Mouse (Mus musculus) retina, embryonic 14.5 days (tissue): ENCODE data around the gene Col18a1.

Experiments used
- DNase-seq: peaks from one replicate; pipeline ENCODE4 v3.0.0-alpha.2; 2015; ENCODE audit warnings: low spot score

Gene Col18a1

GRCm38 (mm10) chr10:77110010-77110409, 56.3 kb downstream of the Col18a1 start:
- no peak for DNase-seq

- DNase-seq = no peak
Measured at GRCm38 (mm10) chr10:77108106-77108505, 58.2 kb downstream of the Col18a1 start.

GRCm38 (mm10) chr10:77104327-77104726, 62.0 kb downstream of the Col18a1 start:
- DNase-seq = no peak

- no peak for DNase-seq
Measured at GRCm38 (mm10) chr10:77103689-77104088, 62.7 kb downstream of the Col18a1 start.

GRCm38 (mm10) chr10:77099777-77100176, 66.6 kb downstream of the Col18a1 start:
- DNase-seq = no peak

GRCm38 (mm10) chr10:77098619-77099018, 67.7 kb downstream of the Col18a1 start:
- DNase-seq = no peak

GRCm38 (mm10) chr10:77097890-77098200, 68.5 kb downstream of the Col18a1 start:
- no peak for DNase-seq

GRCm38 (mm10) chr10:77097006-77097889, 69.1 kb downstream of the Col18a1 start:
- no peak for DNase-seq

- DNase-seq = no peak
Measured at GRCm38 (mm10) chr10:77095666-77096065, 70.7 kb downstream of the Col18a1 start.

- no peak for DNase-seq
Measured at GRCm38 (mm10) chr10:77093817-77094216, 72.5 kb downstream of the Col18a1 start.

GRCm38 (mm10) chr10:77091538-77092097, 74.7 kb downstream of the Col18a1 start:
- no peak for DNase-seq

GRCm38 (mm10) chr10:77090063-77090462, 76.3 kb downstream of the Col18a1 start:
- no peak for DNase-seq

GRCm38 (mm10) chr10:77089336-77089735, 77.0 kb downstream of the Col18a1 start:
- no peak for DNase-seq

- no peak for DNase-seq
Measured at GRCm38 (mm10) chr10:77084568-77084967, 81.8 kb downstream of the Col18a1 start.

- DNase-seq = no peak
Measured at GRCm38 (mm10) chr10:77082921-77083320, 83.4 kb downstream of the Col18a1 start.

- peak; percentile 91 for DNase-seq
Measured at GRCm38 (mm10) chr10:77082453-77082852, 83.9 kb downstream of the Col18a1 start.

GRCm38 (mm10) chr10:77078961-77079360, 87.4 kb downstream of the Col18a1 start:
- no peak for DNase-seq

GRCm38 (mm10) chr10:77078456-77078855, 87.9 kb downstream of the Col18a1 start:
- no peak for DNase-seq

- no peak for DNase-seq
Measured at GRCm38 (mm10) chr10:77074276-77074974, 91.9 kb downstream of the Col18a1 start.

GRCm38 (mm10) chr10:77070072-77070471, 96.3 kb downstream of the Col18a1 start:
- DNase-seq = peak; percentile 79

GRCm38 (mm10) chr10:77068469-77068868, 97.9 kb downstream of the Col18a1 start:
- no peak for DNase-seq

- peak; percentile 22 for DNase-seq
Measured at GRCm38 (mm10) chr10:77064659-77065058, 101.7 kb downstream of the Col18a1 start.

GRCm38 (mm10) chr10:77064239-77064638, 102.1 kb downstream of the Col18a1 start:
- no peak for DNase-seq
